Mouse (Mus musculus) MEL (cell line): ENCODE data around the gene Prickle4. TPM values are rescaled to one million over a fixed set of nuclear protein-coding genes. Genes with fewer than 3 reads are reported as not detected.
"Not testable (repeated sequence)": the region's sequence is repeated elsewhere in the genome, so short reads cannot be mapped to it uniquely, and the experiment has no call there.

Source experiments
- DNase-seq: peaks from one replicate; pipeline ENCODE4 v3.0.0; 2011; ENCODE audit warnings: low read depth, low spot score
- H3K27ac ChIP-seq: 2 replicates; pipeline ENCODE4 v1.5.1; 2012; ENCODE audit warnings: low read depth, mild to moderate bottlenecking, control low read depth, low read length, moderate library complexity; ENCODE audit not compliant: control insufficient read depth
- H3K27me3 ChIP-seq, 2 experiments: fragments of 150-350 bp in 1 of 2; sonication (generic) in 1 of 2; 2 replicates each; pipeline ENCODE4 v1.6.1; 2012; ENCODE audit warnings: low read length in 2 of 2, mild to moderate bottlenecking in 2 of 2, improper control_type of control experiment in 1 of 2, moderate library complexity in 1 of 2; ENCODE audit not compliant: insufficient read depth in 2 of 2, control insufficient read depth in 1 of 2
- H3K36me3 ChIP-seq, 2 experiments: 2 replicates each; pipeline ENCODE4 v1.6.1; 2012 to 2014; ENCODE audit warnings: low read length in 2 of 2, improper control_type of control experiment in 1 of 2, inconsistent platforms in 1 of 2, mild to moderate bottlenecking in 1 of 2; ENCODE audit not compliant: insufficient read depth in 2 of 2, control insufficient read depth in 1 of 2
- H3K4me1 ChIP-seq, 2 experiments: fragments of 150-350 bp in 1 of 2; sonication (generic) in 1 of 2; 2 replicates each; pipeline ENCODE4 v1.6.1; 2012; ENCODE audit warnings: low read length in 2 of 2, improper control_type of control experiment in 1 of 2, mild to moderate bottlenecking in 1 of 2; ENCODE audit not compliant: insufficient read depth in 2 of 2, control insufficient read depth in 1 of 2
- H3K4me3 ChIP-seq, 2 experiments: fragments of 150-350 bp in 1 of 2; sonication (generic) in 1 of 2; 2 replicates each; pipeline ENCODE4 v1.5.1; 2012; ENCODE audit warnings: low read depth in 2 of 2, low read length in 2 of 2, mild to moderate bottlenecking in 2 of 2, moderate library complexity in 2 of 2, control low read depth in 1 of 2, improper control_type of control experiment in 1 of 2; ENCODE audit not compliant: control insufficient read depth in 1 of 2, insufficient read depth in 1 of 2
- H3K79me2 ChIP-seq: 2 replicates; pipeline ENCODE4 v1.6.1; 2012; ENCODE audit warnings: mild to moderate bottlenecking, low read length, moderate library complexity; ENCODE audit not compliant: control insufficient read depth, poor library complexity, insufficient read depth
- H3K9ac ChIP-seq: 2 replicates; pipeline ENCODE4 v1.6.1; 2012; ENCODE audit warnings: low read depth, mild to moderate bottlenecking, control low read depth, low read length, moderate library complexity; ENCODE audit not compliant: control insufficient read depth, poor library complexity, severe bottlenecking
- H3K9me3 ChIP-seq: fragments of 150-350 bp; sonication (generic); replicated peaks from 2 replicates; pipeline ENCODE4 v1.6.1; 2012; ENCODE audit warnings: mild to moderate bottlenecking, low read length, improper control_type of control experiment, moderate library complexity; ENCODE audit not compliant: insufficient read depth
- BHLHE40 ChIP-seq: IDR thresholded peaks from 2 replicates; pipeline ENCODE4 v1.6.1; 2012; ENCODE audit warnings: low read depth, mild to moderate bottlenecking, inconsistent platforms, low read length, improper control_type of control experiment, borderline replicate concordance
- CHD2 ChIP-seq: IDR thresholded peaks from 2 replicates; pipeline ENCODE4 v1.6.1; 2011; ENCODE audit warnings: low read length, improper control_type of control experiment
- ELF1 ChIP-seq: IDR thresholded peaks from 2 replicates; pipeline ENCODE4 v1.6.1; 2014; ENCODE audit warnings: low read depth, mild to moderate bottlenecking, inconsistent platforms, low read length, improper control_type of control experiment, moderate library complexity
- GABPA ChIP-seq: IDR thresholded peaks from 2 replicates; pipeline ENCODE4 v1.6.1; 2012; ENCODE audit warnings: low read depth, mild to moderate bottlenecking, inconsistent platforms, low read length, improper control_type of control experiment, moderate library complexity
- GATA1 ChIP-seq: IDR thresholded peaks from 2 replicates; pipeline ENCODE4 v1.6.1; 2011; ENCODE audit warnings: low read depth, low read length, improper control_type of control experiment
- KAT2A ChIP-seq: conservative IDR thresholded peaks from 2 replicates; pipeline ENCODE4 v1.6.1; 2012; ENCODE audit warnings: low read depth, low read length, improper control_type of control experiment, inconsistent platforms
- MAFK ChIP-seq: IDR thresholded peaks from 2 replicates; pipeline ENCODE4 v1.6.1; 2011; ENCODE audit warnings: low read depth, mild to moderate bottlenecking, low read length, improper control_type of control experiment, borderline replicate concordance
- NRF1 ChIP-seq: IDR thresholded peaks from 2 replicates; pipeline ENCODE4 v1.6.1; 2014; ENCODE audit warnings: low read depth, mild to moderate bottlenecking, inconsistent platforms, low read length, improper control_type of control experiment, moderate library complexity; ENCODE audit not compliant: poor library complexity, insufficient read depth, severe bottlenecking
- POLR2A ChIP-seq, 2 experiments: IDR thresholded peaks; 2 replicates each; pipeline ENCODE4 v1.6.1; 2011 to 2012; ENCODE audit warnings: low read length in 2 of 2, mild to moderate bottlenecking in 2 of 2, control low read depth in 1 of 2, improper control_type of control experiment in 1 of 2, low read depth in 1 of 2, moderate library complexity in 1 of 2; ENCODE audit not compliant: control insufficient read depth in 1 of 2, insufficient read depth in 1 of 2, poor library complexity in 1 of 2
- POLR2AphosphoS2 ChIP-seq: IDR thresholded peaks from 2 replicates; pipeline ENCODE4 v1.6.1; 2011; ENCODE audit warnings: low read length, improper control_type of control experiment
- POLR2AphosphoS5 ChIP-seq: IDR thresholded peaks from 2 replicates; pipeline ENCODE4 v1.6.1; 2012; ENCODE audit warnings: low read depth, borderline replicate concordance, mild to moderate bottlenecking, inconsistent platforms, low read length, moderate library complexity, mixed read lengths
- RCOR1 ChIP-seq: IDR thresholded peaks from 2 replicates; pipeline ENCODE4 v1.6.1; 2012; ENCODE audit warnings: low read depth, mild to moderate bottlenecking, inconsistent platforms, low read length, improper control_type of control experiment
- SMC3 ChIP-seq: IDR thresholded peaks from 2 replicates; pipeline ENCODE4 v1.6.1; 2011; ENCODE audit warnings: low read depth, low read length, improper control_type of control experiment
- TBP ChIP-seq: IDR thresholded peaks from 2 replicates; pipeline ENCODE4 v1.8.0; 2011; ENCODE audit warnings: low read depth, low read length, improper control_type of control experiment
- UBTF ChIP-seq: IDR thresholded peaks from 2 replicates; pipeline ENCODE4 v1.6.1; 2012; ENCODE audit warnings: low read depth, mild to moderate bottlenecking, inconsistent platforms, low read length, improper control_type of control experiment, moderate library complexity, borderline replicate concordance; ENCODE audit not compliant: insufficient read depth
- USF2 ChIP-seq, 2 experiments: IDR thresholded peaks; 2 replicates each; pipeline ENCODE4 v1.6.1; 2011 to 2012; ENCODE audit warnings: improper control_type of control experiment in 2 of 2, low read length in 2 of 2, borderline replicate concordance in 1 of 2, inconsistent platforms in 1 of 2, low read depth in 1 of 2, mild to moderate bottlenecking in 1 of 2; ENCODE audit not compliant: insufficient read depth in 1 of 2
- ZMIZ1 ChIP-seq: IDR thresholded peaks from 2 replicates; pipeline ENCODE4 v1.6.1; 2012; ENCODE audit warnings: low read depth, mild to moderate bottlenecking, inconsistent platforms, low read length, improper control_type of control experiment, moderate library complexity
- ZNF384 ChIP-seq: IDR thresholded peaks from 2 replicates; pipeline ENCODE4 v1.6.1; 2012; ENCODE audit warnings: low read depth, mild to moderate bottlenecking, inconsistent platforms, low read length, improper control_type of control experiment
- polyA plus RNA-seq, 2 experiments: library from polyadenylated mRNA; stranded (reverse) in 1 of 2; unstranded in 1 of 2; fragments of >175 nt in 1 of 2; fragments of >200 nt in 1 of 2; gene quantifications; 2 replicates each; pipeline versions ENCODE4 v1.2.1 to v1.2.4; 2012; ENCODE audit warnings: low replicate concordance in 2 of 2, low read depth in 1 of 2; ENCODE audit not compliant: insufficient read length in 2 of 2, insufficient read depth in 1 of 2, missing spikeins in 1 of 2
- total RNA-seq: library from RNA; depleted of rRNA; stranded (reverse); fragments of 300-350 nt; gene quantifications from 2 replicates; pipeline ENCODE4 v1.2.3, GENCODE M21; 2012

The Prickle4 gene
- total and polyA plus RNA-seq, 3 experiments, result 0.23 to 4.3 TPM; not detected in 1

DNA sequence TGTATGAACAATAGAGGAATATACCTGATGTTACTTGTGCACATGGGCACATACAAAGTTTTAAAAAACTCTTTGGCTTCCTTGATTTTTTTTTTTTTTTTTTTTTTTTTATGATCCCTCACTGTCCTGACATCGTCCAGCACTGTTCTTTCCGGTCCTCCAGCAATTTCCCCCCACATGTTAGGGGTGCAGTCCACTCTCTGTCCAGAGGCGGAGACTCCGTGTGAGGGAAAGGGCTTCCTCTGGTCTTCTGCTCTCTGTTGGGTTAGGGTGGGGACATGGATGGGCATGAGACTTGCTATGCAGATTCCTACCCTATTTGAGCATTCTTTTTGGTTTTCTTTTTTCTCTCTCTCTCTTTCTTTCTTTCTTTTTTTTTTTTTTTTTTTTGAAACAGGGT lies 36.6 kb downstream of the Prickle4 start:
- H3K9me3 ChIP-seq, result no peaks in the 10 kb centered on the region
- no peaks in the 10 kb centered on the region for H3K4me1 ChIP-seq
- DNase-seq, result no peak
- H3K27ac ChIP-seq, result no peak overlapping the region
- no peak overlapping the region for H3K9ac ChIP-seq
- TF ChIP-seq USF2 (IDR thresholded peaks at IDR 0.05; ENCODE audit: borderline replicate concordance in 1 of 2, insufficient read depth in 1 of 2, low read depth in 1 of 2, low read length in 2 of 2) (no peak), MAFK (no peak), RCOR1 (no peak), ZMIZ1 (no peak), KAT2A (no peak), POLR2A (IDR thresholded peaks at IDR 0.05; ENCODE audit: control insufficient read depth in 1 of 2, insufficient read depth in 1 of 2, low read depth in 1 of 2, low read length in 2 of 2, poor library complexity in 1 of 2) (no peak), NRF1 (no peak)
- H3K4me3 ChIP-seq, result no peak overlapping the region
- H3K36me3 ChIP-seq, result no peaks in the 10 kb centered on the region
- no peaks in the 10 kb centered on the region for H3K27me3 ChIP-seq
- H3K79me2 ChIP-seq, result no peaks in the 10 kb centered on the region

DNA sequence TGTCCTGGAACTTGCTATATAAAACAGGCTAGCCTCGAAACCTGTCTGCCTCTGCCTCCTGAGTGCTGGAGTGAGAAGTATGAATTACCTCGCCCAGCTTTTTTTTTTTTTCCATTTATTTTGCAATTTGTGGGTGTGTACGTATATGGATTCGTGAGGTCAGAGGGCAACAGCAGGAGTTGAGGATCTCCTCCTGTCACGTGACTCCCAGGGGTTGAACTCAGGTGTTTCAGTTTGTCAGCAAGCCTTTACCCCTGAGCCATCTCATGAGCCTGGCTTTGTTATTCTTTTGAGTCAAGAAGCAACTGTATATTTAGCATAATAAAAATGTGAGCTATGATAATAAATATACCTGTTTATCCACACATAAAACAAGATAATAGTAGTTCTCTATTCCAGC lies 38.8 kb downstream of the Prickle4 start:
- Histone ChIP-seq H3K9ac (no peak overlapping the region), H3K27me3 (no peaks in the 10 kb centered on the region), H3K4me3 (no peak overlapping the region), H3K79me2 (no peaks in the 10 kb centered on the region), H3K36me3 (no peaks in the 10 kb centered on the region), H3K4me1 (no peaks in the 10 kb centered on the region), H3K27ac (no peak overlapping the region), H3K9me3 (no peaks in the 10 kb centered on the region)
- TF ChIP-seq GABPA (no peak), POLR2AphosphoS5 (no peak), GATA1 (no peak), TBP (no peak), BHLHE40 (no peak), USF2 (IDR thresholded peaks at IDR 0.05; ENCODE audit: borderline replicate concordance in 1 of 2, insufficient read depth in 1 of 2, low read depth in 1 of 2, low read length in 2 of 2) (no peak), POLR2AphosphoS2 (no peak), ZNF384 (no peak), ELF1 (no peak), CHD2 (no peak), UBTF (no peak), SMC3 (no peak)
- DNase-seq, result no peak

DNA sequence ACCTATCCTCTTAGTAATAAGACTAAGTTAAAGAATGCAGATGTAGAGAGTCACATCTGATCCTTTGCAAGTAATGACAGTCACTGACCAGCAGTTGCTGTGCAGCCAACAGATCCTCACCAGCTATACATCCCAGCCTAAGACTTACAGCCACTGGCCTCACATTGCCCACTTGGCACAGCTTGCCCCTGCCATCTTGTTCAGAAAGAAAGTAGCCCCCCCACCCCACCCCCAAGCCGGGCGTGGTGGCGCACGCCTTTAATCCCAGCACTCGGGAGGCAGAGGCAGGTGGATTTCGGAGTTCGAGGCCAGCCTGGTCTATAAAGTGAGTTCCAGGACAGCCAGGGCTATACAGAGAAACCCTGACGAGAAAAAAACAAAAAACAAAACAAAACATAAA lies 40.2 kb downstream of the Prickle4 start:
- H3K9ac ChIP-seq, H3K27me3 ChIP-seq, H3K27ac ChIP-seq, H3K9me3 ChIP-seq, DNase-seq, H3K4me3 ChIP-seq, H3K36me3 ChIP-seq, H3K4me1 ChIP-seq, H3K79me2 ChIP-seq: not testable (repeated sequence)
